Mouse (Mus musculus): ENCODE data around the gene Stx11. TPM values are rescaled to one million over a fixed set of nuclear protein-coding genes. Genes with fewer than 3 reads are reported as not detected.

Gene Stx11
- polyA plus RNA-seq, 1 experiment, result 10.5 TPM

- no peak for TF ChIP-seq CTCF (IDR thresholded peaks at IDR 0.05; ENCODE audit: borderline replicate concordance, control insufficient read depth, extremely low read depth, insufficient read depth, low read length, poor library complexity)
- no peak for TF ChIP-seq POLR2A (IDR thresholded peaks at IDR 0.05; ENCODE audit: control insufficient read depth, extremely low read depth, insufficient read depth, low read length, poor library complexity)
- Histone ChIP-seq H3K27ac (ENCODE audit: control insufficient read depth, insufficient read depth, low read length) (no peak overlapping the region), H3K36me3 (ENCODE audit: control insufficient read depth, insufficient read depth, low read length) (no peaks in the 10 kb centered on the region), H3K4me3 (ENCODE audit: control insufficient read depth, insufficient read depth, low read length) (no peak overlapping the region), H3K27me3 (ENCODE audit: control insufficient read depth, insufficient read depth, low read length) (no peaks in the 10 kb centered on the region), H3K4me1 (replicated peaks; ENCODE audit: control insufficient read depth, insufficient read depth, low read length) (no peaks in the 10 kb centered on the region)
- 57% methylated on average over 13 of the region's 13 CpGs for WGBS
- DNase-seq, result peak; percentile 16
Observed at GRCm38 (mm10) chr10:12888373-12888772, 75.7 kb downstream of the Stx11 start.

Other genes starting within 250 kb of the Stx11 start
- gene Utrn, start 94.9 kb downstream of the Stx11 start, polyA plus RNA-seq (2012; rRNA removed), result 25.7 and 30.3 TPM in 2 replicates
- gene Sf3b5, start 41.0 kb upstream of the Stx11 start, polyA plus RNA-seq (2012; rRNA removed), result 51.3 and 57.4 TPM in 2 replicates
- gene Plagl1, start 96.2 kb upstream of the Stx11 start, polyA plus RNA-seq (2012; rRNA removed), result 8.8 and 12.4 TPM in 2 replicates
- not detected in 2 replicates for gene Zc2hc1b, start 213.7 kb upstream of the Stx11 start, polyA plus RNA-seq (2012; rRNA removed)
- 13.7 and 15.9 TPM in 2 replicates for gene Ltv1, start 228.9 kb upstream of the Stx11 start, polyA plus RNA-seq (2012; rRNA removed)